Mouse (Mus musculus) T-cell, adult 2 months (primary cell): ENCODE data around the gene Lrrd1.
"Not testable (repeated sequence)": the region's sequence is repeated elsewhere in the genome, so short reads cannot be mapped to it uniquely, and the experiment has no call there.

Experiments used
- DNase-seq: peaks from one replicate; pipeline ENCODE4 v3.0.0; 2022; ENCODE audit warnings: low spot score

The Lrrd1 gene

DNA sequence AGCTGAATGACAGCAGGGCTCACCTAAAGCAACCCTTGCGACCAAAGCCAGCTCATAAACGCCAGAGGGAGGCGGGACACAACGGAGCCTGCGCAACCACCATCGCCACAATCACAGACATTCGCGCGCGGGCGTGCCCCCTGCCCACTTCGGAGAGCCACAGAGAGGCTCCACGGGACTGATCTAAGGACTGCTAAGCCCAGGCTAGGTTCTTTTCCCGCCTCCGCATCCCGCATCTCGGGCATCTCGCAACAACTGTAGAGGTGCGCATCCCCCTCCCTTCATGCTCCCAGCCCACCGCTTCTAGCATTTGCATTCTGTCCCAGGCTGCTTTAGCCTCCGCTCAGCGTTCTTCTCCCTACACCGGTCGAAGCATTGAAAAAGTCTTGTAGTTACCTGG, at the start of gene Lrrd1:
Lrrd1 (plus strand) TSS at position 148 of the 400 bp plus-strand sequence.
- no peak for DNase-seq

DNA sequence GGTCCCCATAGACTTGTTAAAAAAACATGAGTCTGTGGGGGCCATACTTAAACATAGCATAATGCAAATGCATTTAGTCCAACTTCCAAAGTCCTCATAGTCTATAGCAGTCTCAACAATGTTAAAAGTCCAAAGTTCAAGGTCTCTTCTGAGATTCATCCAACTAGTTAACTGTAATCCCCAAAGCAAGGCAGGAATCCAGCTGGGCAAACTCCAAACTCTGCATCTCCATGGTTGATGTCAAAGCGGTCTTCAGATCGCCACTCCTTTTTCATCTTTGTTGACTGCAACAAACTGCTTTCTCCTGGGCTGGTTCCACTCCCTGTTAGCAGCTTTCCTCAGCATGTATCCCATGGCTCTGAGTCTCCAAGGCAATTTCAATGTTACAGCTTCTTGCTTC, 47.9 kb upstream of the Lrrd1 start:
- DNase-seq, result not testable (repeated sequence)

DNA sequence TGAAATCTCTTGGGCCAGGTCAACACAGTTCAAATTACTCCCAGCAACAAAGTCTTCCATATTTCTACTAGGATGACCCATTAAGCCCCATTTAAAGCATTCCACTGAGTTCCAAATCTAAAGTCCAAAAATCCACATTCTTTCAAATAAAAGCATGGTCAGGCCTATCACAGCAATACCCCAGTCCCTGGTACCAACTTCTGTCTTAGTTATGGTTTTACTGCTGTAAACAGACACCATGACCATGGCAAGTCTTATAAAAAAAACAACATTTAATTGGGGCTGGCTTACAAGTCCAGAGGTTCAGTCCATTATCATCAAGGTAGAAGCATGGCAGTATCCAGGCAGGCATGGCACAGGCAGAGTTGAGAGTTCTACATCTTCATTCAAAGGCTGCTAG, 46.3 kb upstream of the Lrrd1 start:
- DNase-seq, result not testable (repeated sequence)

DNA sequence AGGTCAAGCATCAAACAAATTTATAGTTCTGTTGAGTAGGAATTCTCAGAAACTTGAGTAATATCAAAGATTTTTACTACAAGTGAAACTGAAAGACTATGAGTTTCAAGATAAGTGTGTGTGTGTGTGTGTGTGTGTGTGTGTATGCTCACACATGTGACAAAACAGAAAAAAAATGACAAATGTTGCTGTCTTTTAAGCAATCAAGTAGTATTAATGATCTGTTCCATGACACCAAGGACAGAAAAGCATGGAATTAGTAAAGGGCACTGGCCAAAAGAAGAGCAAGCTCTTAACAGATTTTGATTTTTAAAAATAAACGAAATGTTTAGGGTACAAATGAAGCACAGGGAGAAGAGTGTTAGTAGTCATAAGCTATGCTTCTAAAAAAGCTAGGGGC, 44.9 kb upstream of the Lrrd1 start:
- no peak for DNase-seq

DNA sequence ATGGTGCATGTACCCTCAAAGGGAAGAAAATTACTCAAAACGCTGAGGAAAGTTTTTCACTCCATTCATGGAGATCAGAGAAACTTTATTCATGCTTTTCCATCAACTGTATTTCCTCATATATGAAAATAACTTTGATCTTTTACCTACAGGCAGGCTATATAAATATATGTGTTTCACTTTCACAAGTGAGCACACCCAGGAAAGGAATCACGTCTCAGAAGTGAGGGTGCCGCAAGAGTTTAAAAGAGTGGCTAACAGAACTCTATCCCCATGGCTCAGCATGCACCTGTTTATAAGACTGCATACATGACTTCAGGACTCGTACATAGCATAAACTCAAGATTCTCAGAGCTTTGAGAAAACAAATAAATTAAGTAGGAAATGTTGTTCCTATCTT, 44.1 kb upstream of the Lrrd1 start:
- peak; percentile 8 for DNase-seq

DNA sequence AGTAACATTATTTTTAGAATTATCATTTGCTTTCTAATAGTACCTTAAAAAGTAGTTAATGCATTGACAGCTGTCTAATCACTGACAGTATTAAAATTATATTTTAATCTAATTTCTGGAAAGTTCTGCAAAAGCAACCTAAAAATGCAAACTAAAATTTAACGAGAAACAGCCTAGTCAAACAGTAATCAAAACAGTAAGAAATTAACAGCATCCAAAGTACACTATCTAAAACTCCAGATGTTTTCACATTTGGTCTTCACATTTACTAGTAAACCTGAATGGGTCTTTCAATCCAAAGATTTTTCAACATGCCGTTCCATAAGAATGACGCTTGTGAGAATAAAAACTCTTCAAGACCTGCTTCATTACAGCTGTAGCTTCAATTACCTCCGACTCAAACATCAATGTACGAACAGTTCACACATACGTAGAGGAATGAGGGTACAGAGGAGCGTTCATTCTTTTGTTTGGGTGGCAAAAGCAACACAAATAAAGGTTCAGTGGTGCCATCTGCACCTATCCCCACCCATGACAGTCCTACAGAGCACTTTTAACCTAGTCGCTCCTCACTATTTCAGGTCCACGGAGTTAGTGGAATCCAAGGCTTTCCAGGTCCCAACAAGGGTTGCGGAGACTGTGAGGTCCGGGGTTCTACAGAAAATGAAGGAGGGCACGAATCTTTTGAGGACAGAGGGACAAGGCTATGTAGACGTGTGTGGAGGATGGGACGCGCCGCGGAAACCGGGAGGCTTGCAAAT, 43.1 kb upstream of the Lrrd1 start:
- DNase-seq, result no peak

DNA sequence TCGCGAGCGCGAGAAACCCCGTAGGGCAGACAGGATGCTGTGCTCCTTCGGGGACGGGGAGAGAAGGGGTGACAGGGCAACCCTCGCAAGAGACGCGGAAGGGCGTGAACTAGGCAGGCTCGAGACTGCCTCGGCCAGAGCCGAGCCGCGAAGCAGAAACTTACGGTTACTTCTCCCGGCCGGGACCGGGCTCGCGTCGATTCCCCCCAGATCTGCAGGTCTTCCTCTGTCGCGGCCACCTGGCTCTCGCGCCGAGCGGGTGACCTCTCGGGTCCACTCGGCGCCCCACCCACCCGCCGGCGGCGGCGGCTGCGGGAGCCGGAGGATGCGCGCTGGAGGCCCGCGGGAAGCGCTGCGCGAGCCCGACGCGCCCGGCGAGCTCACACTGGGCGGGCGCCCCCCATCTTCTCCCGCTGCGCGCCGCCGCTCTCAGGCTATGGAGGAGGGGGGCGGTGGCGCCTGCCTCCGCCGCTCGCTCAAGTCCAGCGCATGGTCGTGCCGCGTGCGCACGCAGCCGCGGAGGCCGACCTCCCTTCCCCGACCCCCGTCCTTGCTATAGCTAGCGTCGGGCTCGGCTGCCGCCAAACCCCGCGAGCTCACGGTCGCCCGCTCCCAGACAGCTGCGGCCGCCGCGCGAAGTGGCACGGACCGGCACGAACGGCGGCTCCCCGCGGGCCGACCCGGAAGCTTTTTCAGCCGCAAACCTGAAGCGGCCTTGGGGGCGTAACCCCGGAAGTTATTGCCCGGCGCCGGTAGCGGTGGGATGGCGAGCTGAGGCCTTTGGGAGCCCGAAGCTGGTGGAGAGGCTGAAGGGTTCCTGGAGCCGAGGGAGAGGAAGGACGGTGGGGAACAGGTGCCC, 42.3 kb upstream of the Lrrd1 start, which contains the start of the genes Ankib1 and Krit1:
Ankib1 (minus strand) TSS at position 493 of the 859 bp plus-strand sequence.
Krit1 (plus strand) TSS at position 752 of the 859 bp plus-strand sequence.
- DNase-seq, result peak; percentile 84

DNA sequence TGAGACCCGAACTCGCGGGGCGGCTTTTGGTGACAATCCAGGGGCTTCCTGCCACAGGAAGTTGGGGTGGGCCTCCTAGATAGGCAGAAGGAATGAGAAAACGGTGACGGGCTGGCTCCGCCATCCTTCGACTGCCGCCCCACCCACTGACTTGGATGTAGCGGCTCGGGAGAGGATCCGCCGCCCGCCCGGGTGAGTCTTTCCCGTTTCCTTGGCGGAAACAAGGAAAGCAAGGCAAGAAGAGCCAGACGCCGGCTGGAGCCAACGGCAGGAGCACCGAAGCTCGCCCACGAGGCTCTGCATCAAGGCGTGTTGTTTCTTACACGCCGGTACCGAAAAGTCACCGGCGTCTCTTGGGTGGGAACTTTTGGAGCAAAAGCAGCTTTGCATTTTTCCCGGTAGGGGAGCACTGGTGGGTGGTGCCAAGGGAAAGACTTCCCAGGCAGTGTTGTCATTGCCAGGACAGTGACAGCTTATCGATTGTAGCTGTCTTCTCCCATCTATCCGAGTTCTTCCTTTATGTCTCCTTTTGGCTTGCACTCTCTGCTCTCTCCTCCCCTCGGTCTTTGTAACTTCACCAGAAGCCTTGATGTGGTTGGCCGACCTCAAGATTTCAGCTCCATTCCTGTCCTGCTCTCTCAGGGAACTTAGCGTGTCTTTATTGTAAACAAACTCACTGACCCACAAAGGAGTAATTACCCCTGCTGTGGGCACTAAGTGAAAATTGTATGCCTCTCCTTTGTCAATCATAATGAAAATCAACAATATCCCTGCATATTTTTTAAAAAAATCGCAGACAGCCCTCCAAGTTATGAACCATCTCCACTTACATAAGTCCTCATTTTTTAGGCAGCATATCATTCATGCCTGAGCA, 41.4 kb upstream of the Lrrd1 start:
- DNase-seq, result peak; percentile 31

DNA sequence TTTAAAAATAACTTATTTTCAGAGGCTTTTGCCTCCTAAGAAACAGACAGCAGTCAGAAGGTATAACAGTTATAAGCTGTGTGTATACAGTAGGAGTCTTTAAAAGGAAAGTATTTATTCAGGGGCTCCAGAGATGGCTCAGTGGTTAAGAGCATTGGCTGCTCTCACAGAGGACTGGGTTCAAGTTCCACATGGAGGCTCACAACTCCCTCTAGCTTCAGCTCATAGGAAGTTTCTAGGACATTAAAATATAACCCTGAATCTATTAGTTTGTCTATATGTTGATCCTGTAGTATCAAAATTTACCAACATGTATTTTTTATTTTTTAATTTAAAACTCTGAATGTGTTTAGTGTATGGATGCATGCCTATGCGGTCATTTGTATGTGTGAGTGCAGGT, 36.5 kb upstream of the Lrrd1 start:
- DNase-seq, result no peak

DNA sequence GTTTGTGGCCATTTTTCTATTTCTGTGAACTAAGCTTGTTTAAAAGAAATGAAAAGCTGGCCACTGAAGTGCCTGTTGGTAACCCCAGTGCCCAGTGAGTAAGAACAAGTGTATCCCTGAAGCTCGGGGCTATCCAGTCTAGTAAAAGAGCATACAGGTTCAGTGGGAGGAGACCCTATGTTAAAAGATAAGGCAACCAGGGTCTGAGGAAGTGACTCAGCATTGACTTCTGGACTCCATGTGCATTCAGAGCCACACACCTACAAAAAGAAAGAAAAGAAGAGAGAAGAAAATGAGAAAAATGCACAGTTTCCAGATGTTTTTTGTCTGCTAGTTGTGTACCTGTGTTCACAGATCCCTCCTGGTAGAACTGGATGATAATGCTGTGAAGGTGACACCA, 10.9 kb upstream of the Lrrd1 start:
- DNase-seq, result no peak

DNA sequence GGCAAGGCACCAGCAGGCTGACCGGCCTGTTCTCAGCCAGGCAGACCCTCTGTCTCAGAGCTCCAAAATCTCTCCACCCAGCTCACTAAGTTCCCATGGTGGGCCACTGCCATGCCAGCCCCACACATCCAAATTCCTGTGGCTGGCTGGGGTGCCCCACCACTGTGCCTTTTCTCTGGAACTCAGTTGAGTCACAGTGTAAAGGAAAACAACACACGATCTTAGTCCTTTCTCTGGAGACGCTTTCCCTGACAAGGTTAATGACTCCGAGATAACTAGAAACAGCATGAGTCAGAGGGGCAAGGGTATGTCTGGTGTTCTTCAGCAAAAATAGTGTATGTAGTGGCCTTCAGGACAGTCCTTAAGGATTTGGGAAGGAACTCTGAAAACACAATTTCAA, 25.2 kb downstream of the Lrrd1 start:
- no peak for DNase-seq

DNA sequence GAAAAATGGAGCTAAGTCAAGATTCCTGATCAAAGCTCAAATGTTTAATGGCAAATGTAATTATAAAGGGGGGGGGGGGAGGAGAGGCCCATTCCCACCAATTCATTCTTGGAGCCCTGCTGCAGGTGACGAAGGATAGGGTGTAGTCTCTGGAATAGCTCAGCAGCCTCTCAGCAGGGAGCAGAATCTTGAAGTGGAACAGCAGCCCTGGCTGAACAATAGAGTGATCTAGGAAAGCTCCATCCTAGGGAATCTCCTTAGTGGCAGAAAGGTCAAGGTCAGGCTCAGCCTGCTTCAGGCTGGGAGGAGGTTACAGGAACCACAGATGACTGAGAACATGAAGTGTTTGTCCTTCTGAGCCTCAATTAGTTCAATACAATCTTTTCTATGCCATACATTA, 27.4 kb downstream of the Lrrd1 start:
- no peak for DNase-seq

DNA sequence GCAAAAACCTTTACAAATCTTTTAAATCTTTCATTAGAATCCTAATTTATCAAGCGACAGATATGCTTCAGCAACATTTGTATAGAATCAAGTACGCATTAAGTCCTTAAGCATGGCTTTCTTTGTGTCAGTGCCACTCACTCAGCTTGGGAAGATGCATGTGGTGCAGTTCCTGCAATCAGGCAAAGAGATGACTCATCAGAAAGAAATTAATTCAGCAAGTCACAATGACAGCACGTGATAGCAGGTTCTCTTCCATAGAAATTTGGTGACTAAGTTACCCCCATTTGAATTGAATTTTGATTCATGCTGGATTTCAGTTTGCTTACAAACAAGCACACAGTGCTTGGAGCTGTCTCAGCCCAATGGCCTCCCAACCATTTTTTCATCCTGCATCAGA, 28.5 kb downstream of the Lrrd1 start:
- no peak for DNase-seq

DNA sequence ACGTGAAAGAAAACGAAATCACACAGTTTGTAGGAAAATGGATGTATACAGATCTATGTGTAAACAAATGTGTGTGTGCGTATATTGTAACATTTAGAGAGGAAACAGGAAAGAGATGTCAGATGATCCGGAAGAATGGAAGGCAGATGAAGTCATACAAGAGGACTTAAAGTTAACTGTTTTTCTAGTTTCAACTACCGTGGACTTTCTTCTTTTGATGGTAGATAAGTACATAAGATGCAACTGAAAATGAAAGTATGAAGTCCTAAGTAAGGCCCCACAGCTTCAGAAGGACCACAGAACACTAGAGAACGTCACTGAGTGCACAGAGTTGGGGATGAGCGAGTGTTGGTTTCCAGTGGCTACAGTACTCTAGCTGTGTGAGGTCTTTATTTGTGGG, 41.9 kb downstream of the Lrrd1 start:
- peak; percentile 2 for DNase-seq

DNA sequence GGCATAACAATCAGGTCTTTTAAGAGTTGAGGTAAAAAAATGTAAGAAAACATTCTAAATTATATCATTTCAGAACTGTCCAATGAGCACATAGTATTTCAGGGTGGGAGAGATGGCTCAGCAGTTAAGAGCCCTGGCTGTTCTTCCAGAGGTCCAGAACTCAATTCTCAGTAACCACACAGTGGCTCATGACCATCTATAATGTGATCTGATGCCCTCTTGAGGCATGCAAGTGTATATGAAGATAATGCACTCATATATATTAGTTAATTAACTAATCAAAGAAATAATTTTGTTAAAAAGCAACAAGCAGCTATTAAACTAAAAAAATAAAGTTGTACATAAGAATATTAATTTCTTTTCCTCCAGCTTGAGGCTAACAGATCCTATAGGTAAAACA, 44.2 kb downstream of the Lrrd1 start:
- DNase-seq, result no peak

DNA sequence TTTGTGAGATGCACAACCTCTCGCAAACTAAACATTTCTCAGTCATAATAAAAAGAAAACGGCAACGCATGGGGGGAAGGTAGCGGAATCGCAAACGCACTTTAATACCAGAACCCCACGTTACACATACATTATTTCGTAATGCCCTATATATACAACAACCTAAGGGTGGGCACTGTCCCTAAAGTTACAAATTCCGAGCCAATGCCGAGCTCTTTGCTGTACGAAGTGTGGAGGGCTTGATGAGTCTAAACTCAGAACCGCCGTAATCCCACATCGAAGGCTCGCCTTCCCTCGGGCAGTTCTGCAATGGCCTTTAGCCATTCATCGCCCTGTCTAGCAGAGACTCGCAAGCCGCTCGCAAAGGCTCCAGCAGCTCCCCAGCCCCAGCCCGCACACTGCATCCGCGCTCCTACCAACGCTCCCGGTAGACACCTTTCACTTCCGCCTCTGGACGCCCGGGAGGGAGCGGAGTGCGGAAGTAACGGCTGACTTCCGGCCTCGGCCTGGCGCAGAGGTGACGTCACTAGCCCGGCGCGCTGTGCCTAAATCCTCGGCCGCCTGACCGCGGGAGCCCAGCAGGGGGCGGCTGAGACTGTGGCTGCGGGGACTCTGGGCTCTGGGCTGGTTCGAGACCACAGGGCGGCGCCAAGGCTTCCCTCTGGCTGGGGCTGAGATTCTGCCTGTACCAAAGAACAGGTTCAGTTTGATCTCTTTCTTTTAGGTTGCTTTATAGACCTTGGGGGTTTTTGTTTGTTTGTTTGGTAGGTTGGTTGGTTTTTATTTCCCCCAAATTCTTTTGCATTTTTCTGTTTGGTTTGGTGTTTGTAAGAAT, 48.7 kb downstream of the Lrrd1 start, which contains the start of gene Mterf1a:
Mterf1a (minus strand) TSS at position 475 of the 835 bp plus-strand sequence.
- peak; percentile 57 for DNase-seq

DNA sequence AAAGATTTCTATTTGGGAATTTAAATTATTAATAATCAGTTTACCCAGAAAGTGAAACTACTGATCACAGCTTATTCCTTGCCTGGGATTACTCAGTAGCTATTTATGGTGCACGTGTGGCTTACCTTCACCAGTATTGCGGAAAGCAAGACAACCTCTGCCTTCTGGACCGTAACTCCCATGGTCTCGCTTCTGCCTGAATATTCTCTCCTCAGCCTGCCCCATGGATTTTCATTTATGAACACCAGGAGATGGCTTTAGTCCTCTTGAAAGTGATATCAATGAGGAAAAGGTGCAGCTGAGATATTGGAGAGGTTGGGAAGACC, 49.3 kb downstream of the Lrrd1 start:
- not testable (repeated sequence) for DNase-seq

DNA sequence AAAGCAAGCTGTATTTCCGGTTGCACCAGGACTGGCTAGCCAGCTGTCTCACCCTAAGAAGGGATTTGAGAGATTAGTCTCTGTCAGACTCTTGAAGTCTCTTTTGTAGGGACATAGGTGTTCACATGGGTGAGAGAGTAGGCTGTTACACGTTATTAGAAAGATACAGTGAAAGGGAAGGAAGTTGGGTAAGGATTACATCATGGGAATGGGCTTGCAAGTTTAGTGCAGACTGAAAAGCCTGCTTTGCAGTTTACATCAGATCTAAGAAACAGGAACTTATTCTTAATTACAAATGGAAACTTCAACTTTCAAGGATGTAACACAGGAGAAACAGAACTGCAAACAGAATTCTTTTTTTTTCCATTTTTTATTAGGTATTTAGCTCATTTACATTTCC, 60.5 kb downstream of the Lrrd1 start:
- DNase-seq, result no peak
